Mouse (Mus musculus) forebrain, embryonic 13.5 days (tissue): ENCODE data around the gene Cdt1. TPM values are rescaled to one million over a fixed set of nuclear protein-coding genes. Genes with fewer than 3 reads are reported as not detected.

ENCODE experiments used
- microRNA-seq: library from miRNA; unstranded; fragments of <30 nt; microRNA quantifications from one replicate; pipeline ENCODE4, GENCODE M21; 2016
- polyA plus RNA-seq: library from polyadenylated mRNA; unstranded; fragments of >200 nt; fragmentation: Nextera tagmentation; extraction: Ambion mirVana; gene quantifications from 2 replicates; pipeline ENCODE4 v1.2.1, GENCODE M21; 2015

Cdt1 gene
- polyA plus RNA-seq, 1 experiment from 2014 or later: 29.1 TPM

Small RNAs within 50 kb of the gene (microRNA-seq; reads per million reads assigned to microRNA genes)
- not detected for gene Mir6396

Other genes with a start within 250 kb of the Cdt1 start
- gene Trhr2, start 207.3 kb upstream of the Cdt1 start, polyA plus RNA-seq: not detected in 2 replicates
- 47.4 and 52.2 TPM in 2 replicates for gene Zc3h18, start 191.4 kb upstream of the Cdt1 start, polyA plus RNA-seq
- gene Il17c, start 146.0 kb upstream of the Cdt1 start, polyA plus RNA-seq: not detected in 2 replicates
- gene Cyba, start 135.1 kb upstream of the Cdt1 start, polyA plus RNA-seq: 28.8 and 33.9 TPM in 2 replicates
- 38.3 and 42.2 TPM in 2 replicates for gene Mvd, start 124.6 kb upstream of the Cdt1 start, polyA plus RNA-seq
- 0.10 TPM in 1 of 2 replicates, not detected in the other for gene Snai3, start 107.3 kb upstream of the Cdt1 start, polyA plus RNA-seq
- gene Rnf166, start 92.0 kb upstream of the Cdt1 start, polyA plus RNA-seq: 33.6 and 36.1 TPM in 2 replicates
- 69.1 and 69.9 TPM in 2 replicates for gene Ctu2, start 91.9 kb upstream of the Cdt1 start, polyA plus RNA-seq
- 1.4 and 2.0 TPM in 2 replicates for gene Piezo1, start 16.7 kb upstream of the Cdt1 start, polyA plus RNA-seq
- gene Aprt, start 8.9 kb downstream of the Cdt1 start, polyA plus RNA-seq: 193 and 198 TPM in 2 replicates
- gene Galns, start 43.4 kb downstream of the Cdt1 start, polyA plus RNA-seq: 3.0 and 3.2 TPM in 2 replicates
- 69.3 and 79.6 TPM in 2 replicates for gene Trappc2l, start 43.6 kb downstream of the Cdt1 start, polyA plus RNA-seq
- gene Pabpn1l, start 54.7 kb downstream of the Cdt1 start, polyA plus RNA-seq: not detected in 2 replicates
- 12.4 and 13.9 TPM in 2 replicates for gene Cbfa2t3, start 131.1 kb downstream of the Cdt1 start, polyA plus RNA-seq
- gene Acsf3, start 207.5 kb downstream of the Cdt1 start, polyA plus RNA-seq: 15.4 and 17.4 TPM in 2 replicates